Mouse (Mus musculus): Measurements from ENCODE around the gene A630095N17Rik.
A peak's percentile ranks its signal among the peaks of the same experiment; 100 is the strongest.

The A630095N17Rik gene

GRCm38 (mm10) chr1:75231664-75232152, at the start of gene A630095N17Rik:
TSS of gene A630095N17Rik (minus strand) at chr1:75232102.
- no peak for DNase-seq (ENCODE audit: low spot score in 2 of 2)

- no peak for DNase-seq (ENCODE audit: low spot score in 2 of 2)
Measured at GRCm38 (mm10) chr1:75278228-75278627, 46.3 kb upstream of the A630095N17Rik start, which contains the start of gene Resp18. TSS of gene Resp18 (minus strand) at chr1:75278415.

GRCm38 (mm10) chr1:75277195-75278188, 45.6 kb upstream of the A630095N17Rik start:
- DNase-seq (ENCODE audit: low spot score in 2 of 2) = peak in 1 of 2 experiments; percentile 71

GRCm38 (mm10) chr1:75264091-75264880, 32.4 kb upstream of the A630095N17Rik start, which contains the start of gene Ptprn:
TSS of gene Ptprn (minus strand) at chr1:75264502.
- no peak for DNase-seq (ENCODE audit: low spot score in 2 of 2)

GRCm38 (mm10) chr1:75262969-75263951, 31.4 kb upstream of the A630095N17Rik start:
- peak in 1 of 2 experiments; percentile 82 for DNase-seq (ENCODE audit: low spot score in 2 of 2)

- DNase-seq (ENCODE audit: low spot score in 2 of 2) = no peak
Measured at GRCm38 (mm10) chr1:75261278-75261677, 29.4 kb upstream of the A630095N17Rik start.

- DNase-seq (ENCODE audit: low spot score in 2 of 2) = no peak
Measured at GRCm38 (mm10) chr1:75255516-75256046, 23.7 kb upstream of the A630095N17Rik start.

- DNase-seq (ENCODE audit: low spot score in 2 of 2) = no peak
Measured at GRCm38 (mm10) chr1:75254625-75255013, 22.7 kb upstream of the A630095N17Rik start.

- peak; percentile 87 to 97 for DNase-seq (ENCODE audit: low spot score in 2 of 2)
Measured at GRCm38 (mm10) chr1:75253849-75254624, 22.1 kb upstream of the A630095N17Rik start.

GRCm38 (mm10) chr1:75253029-75253428, 21.1 kb upstream of the A630095N17Rik start:
- peak in 1 of 2 experiments; percentile 69 for DNase-seq (ENCODE audit: low spot score in 2 of 2)

- DNase-seq (ENCODE audit: low spot score in 2 of 2) = peak in 1 of 2 experiments; percentile 67
Measured at GRCm38 (mm10) chr1:75252308-75252707, 20.4 kb upstream of the A630095N17Rik start.

- DNase-seq (ENCODE audit: low spot score in 2 of 2) = peak; percentile 87 to 95
Measured at GRCm38 (mm10) chr1:75251112-75251970, 19.4 kb upstream of the A630095N17Rik start.

GRCm38 (mm10) chr1:75250498-75250897, 18.6 kb upstream of the A630095N17Rik start:
- no peak for DNase-seq (ENCODE audit: low spot score in 2 of 2)

- DNase-seq (ENCODE audit: low spot score in 2 of 2) = no peak
Measured at GRCm38 (mm10) chr1:75248041-75248772, 16.3 kb upstream of the A630095N17Rik start.

GRCm38 (mm10) chr1:75247071-75247930, 15.4 kb upstream of the A630095N17Rik start:
- peak in 1 of 2 experiments; percentile 69 for DNase-seq (ENCODE audit: low spot score in 2 of 2)

GRCm38 (mm10) chr1:75244836-75245235, 12.9 kb upstream of the A630095N17Rik start:
- DNase-seq (ENCODE audit: low spot score in 2 of 2) = peak in 1 of 2 experiments; percentile 62

Measured in spleen, postnatal 4 days (tissue).